Mouse (Mus musculus) cortical plate, adult 2 months (tissue): ENCODE results near the gene Mllt1.

Source experiments
- CTCF ChIP-seq: fragments of 200-500 bp; IDR thresholded peaks from 2 replicates; pipeline ENCODE4 v1.5.1; 2011; ENCODE audit warnings: mild to moderate bottlenecking, control low read depth, low read length; ENCODE audit not compliant: insufficient read depth; ENCODE audit errors: extremely low read depth
- POLR2A ChIP-seq: fragments of 200-500 bp; IDR thresholded peaks from 2 replicates; pipeline ENCODE4 v1.6.1; 2011; ENCODE audit warnings: mild to moderate bottlenecking, low read length, control low read depth; ENCODE audit not compliant: insufficient read depth; ENCODE audit errors: extremely low read depth

DNA sequence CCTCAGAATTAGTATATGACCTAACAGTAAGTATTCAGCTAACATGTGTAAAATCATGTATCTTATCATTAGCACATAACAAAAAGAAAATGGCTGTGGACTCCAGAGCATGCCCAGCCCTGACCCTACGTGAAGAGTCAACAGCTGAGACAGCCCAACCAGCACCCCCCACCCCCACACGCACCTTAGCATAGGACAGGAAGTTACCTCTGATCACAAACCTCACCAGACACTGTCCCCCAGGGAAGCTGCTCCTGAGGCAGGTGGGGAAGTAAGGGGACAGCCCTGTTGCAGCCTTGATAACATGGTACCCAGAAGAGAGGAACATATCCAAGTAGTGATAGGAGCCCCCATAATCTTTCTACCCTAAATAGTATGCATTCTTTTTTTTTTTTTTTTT, 9.2 kb downstream of the Mllt1 start:
- TF ChIP-seq POLR2A (no peak), CTCF (no peak)
